8 mouse cellular contexts compared by ENCODE assay signal in genomic region chr2:131040854-131041825, GRCm38 (mm10). TPM values are rescaled to one million over a fixed set of nuclear protein-coding genes. Genes with fewer than 3 reads are reported as not detected.
DNase-seq lines count a peak whose midpoint lies in the region; ATAC-seq and TF ChIP-seq lines count a peak whose summit lies in the region.

No protein-coding gene starts in this region.

- H3K9ac ChIP-seq in kidney, postnatal 0 days (ENCODE audit: low read depth, low read length), result peak overlapping the region; percentile 60
- H3K9ac ChIP-seq in liver, embryonic 12.5 days, result no peak overlapping the region; the same call in 1 of the 2 replicates

- TF ChIP-seq POLR2A in kidney, adult 2 months (IDR thresholded peaks at IDR 0.05; ENCODE audit: low read depth, low read length), result no peak

- H3K36me3 ChIP-seq in kidney, adult 2 months (ENCODE audit: control insufficient read depth, insufficient read depth, low read length), result no peaks in the 10 kb centered on the region
- no peaks in the 10 kb centered on the region for H3K36me3 ChIP-seq in kidney, postnatal 0 days (ENCODE audit: insufficient read depth, low read length)
- H3K36me3 ChIP-seq in liver, embryonic 12.5 days, result no peaks in the 10 kb centered on the region

- peak; percentile 11 for DNase-seq in kidney, adult 2 months
- no peak for DNase-seq in kidney, adult 8-10 months
- DNase-seq in cerebellum, adult 11 months, result peak; percentile 50
- no peak for DNase-seq in kidney, postnatal 0 days (ENCODE audit: low spot score)
- peak; percentile 86 to 88 for DNase-seq in right cerebral cortex, postnatal 10 days (ENCODE audit: low spot score in 2 of 2)
- DNase-seq in thymus, adult 18-20 months, result no peak

- 3% methylated on average over 115 of the region's 115 CpGs for WGBS in kidney, adult 2 months
- whole genome bisulfite sequencing in kidney, postnatal 0 days, result 3% methylated on average over 101 of the region's 115 CpGs
- 4% methylated on average over 114 of the region's 115 CpGs for WGBS in liver, embryonic 12.5 days (ENCODE audit: insufficient replicate concordance)

- no peaks in the 10 kb centered on the region for H3K27me3 ChIP-seq in kidney, adult 2 months (replicated peaks; ENCODE audit: control insufficient read depth, insufficient read depth, low read length)
- H3K27me3 ChIP-seq in kidney, postnatal 0 days (ENCODE audit: insufficient read depth, low read length), result peaks cover 11% of the 10 kb centered on the region; the same call in 1 of the 2 replicates
- H3K27me3 ChIP-seq in liver, embryonic 12.5 days (replicated peaks), result peaks cover 93% of the 10 kb centered on the region

- peak overlapping the region; percentile 27; the same call in 1 of the 2 replicates for H3K4me3 ChIP-seq in kidney, adult 2 months (ENCODE audit: insufficient read depth, low read depth, low read length)
- peak overlapping the region; percentile 44 for H3K4me3 ChIP-seq in kidney, postnatal 0 days (replicated peaks; ENCODE audit: low read depth, low read length)
- peak overlapping the region; percentile 50 for H3K4me3 ChIP-seq in liver, embryonic 12.5 days

- H3K4me2 ChIP-seq in kidney, postnatal 0 days (ENCODE audit: low read length), result peak overlapping the region; percentile 96
- peak overlapping the region; percentile 65 for H3K4me2 ChIP-seq in liver, embryonic 12.5 days

- no peaks in the 10 kb centered on the region for H3K9me3 ChIP-seq in kidney, postnatal 0 days (replicated peaks; ENCODE audit: low read length)
- H3K9me3 ChIP-seq in liver, embryonic 12.5 days (replicated peaks), result no peaks in the 10 kb centered on the region

- peaks cover 2% of the 10 kb centered on the region; the same call in 1 of the 2 replicates for H3K4me1 ChIP-seq in kidney, adult 2 months (ENCODE audit: control insufficient read depth, insufficient read depth, low read length)
- peaks cover 8% of the 10 kb centered on the region for H3K4me1 ChIP-seq in kidney, postnatal 0 days (replicated peaks; ENCODE audit: insufficient read depth, low read length)
- peaks cover 14% of the 10 kb centered on the region for H3K4me1 ChIP-seq in liver, embryonic 12.5 days

- ATAC-seq in frontal cortex, adult (ENCODE audit: low TSS enrichment), result peak; percentile 75
- ATAC-seq in kidney, postnatal 0 days (replicated peaks; ENCODE audit: low FRiP score, low read depth), result peak; percentile 18; the same call in 1 of the 2 replicates
- no peak for ATAC-seq in liver, embryonic 12.5 days

- no peak for TF ChIP-seq CTCF in kidney, adult 2 months (conservative IDR thresholded peaks at IDR 0.05; ENCODE audit: insufficient read depth, insufficient read length, low read depth, low read length)
- TF ChIP-seq CTCF in kidney, postnatal 0 days (IDR thresholded peaks at IDR 0.05; ENCODE audit: low read depth), result no peak

- no peak overlapping the region for H3K27ac ChIP-seq in kidney, adult 2 months (ENCODE audit: insufficient read depth, low read depth, low read length)
- H3K27ac ChIP-seq in kidney, postnatal 0 days, result no peak overlapping the region
- no peak overlapping the region for H3K27ac ChIP-seq in liver, embryonic 12.5 days

RNA-seq across cellular contexts. Expression of gene Gfra4, which starts 1.7 kb away (rescaled TPM):
- 7.1 and 7.2 TPM in 2 replicates for polyA plus RNA-seq in kidney, adult 2 months (2012; rRNA removed)
- 14.2 and 14.5 TPM in 2 replicates for polyA plus RNA-seq in kidney, postnatal 0 days (2015; fragmentation: Nextera tagmentation; extraction: Ambion mirVana)
- 0.86 and 1.6 TPM in 2 replicates for polyA plus RNA-seq in liver, embryonic 12.5 days (2016; fragmentation: Nextera tagmentation; extraction: Ambion mirVana)

RNA-seq across cellular contexts. Expression of gene Adam33, which starts 22.5 kb away (rescaled TPM):
- 3.3 and 4.1 TPM in 2 replicates for polyA plus RNA-seq in kidney, adult 2 months (2012; rRNA removed)
- polyA plus RNA-seq in kidney, postnatal 0 days (2015; fragmentation: Nextera tagmentation; extraction: Ambion mirVana), result 1.1 and 1.9 TPM in 2 replicates
- 0.62 and 0.90 TPM in 2 replicates for polyA plus RNA-seq in liver, embryonic 12.5 days (2016; fragmentation: Nextera tagmentation; extraction: Ambion mirVana)

RNA-seq across cellular contexts. Expression of gene Siglec1, which starts 45.4 kb away (rescaled TPM):
- 1.5 and 7.5 TPM in 2 replicates for polyA plus RNA-seq in kidney, adult 2 months (2012; rRNA removed)
- polyA plus RNA-seq in kidney, postnatal 0 days (2015; fragmentation: Nextera tagmentation; extraction: Ambion mirVana), result 0.33 and 0.41 TPM in 2 replicates
- 0.36 and 0.42 TPM in 2 replicates for polyA plus RNA-seq in liver, embryonic 12.5 days (2016; fragmentation: Nextera tagmentation; extraction: Ambion mirVana)

Comparison
In these comparisons a context has a peak if more than half of its experiments do, and no peak if none do; other contexts are left out.
1. DNase-seq: peak in kidney, adult 2 months (single experiment), cerebellum, adult 11 months (single experiment) and right cerebral cortex, postnatal 10 days (2 of 2); none in kidney, adult 8-10 months (0 of 2), kidney, postnatal 0 days (single experiment) and thymus, adult 18-20 months (0 of 2).
2. Peak in every context shown above with its lines, with median percentiles within 50 percentile points of each other: H3K4me3 ChIP-seq.